Mouse (Mus musculus) heart, postnatal 36 days (tissue): ENCODE data around the gene Egfem1. TPM values are rescaled to one million over a fixed set of nuclear protein-coding genes. Genes with fewer than 3 reads are reported as not detected.

Experiments used
- DNase-seq, 2 experiments: peaks; one replicate each; pipeline ENCODE4 v3.0.0; 2021 to 2022
- intact Hi-C: fragments of 180-260 bp; cut with DNase I; formaldehyde crosslinking; loops from one replicate; pipeline ENCODE4 v1.15.1; 2025
- total RNA-seq, 2 experiments: library from RNA; stranded (reverse); gene quantifications; 2 replicates each; pipeline ENCODE4 v1.2.3; 2021

The Egfem1 gene
- total RNA-seq, 2 experiments from 2014 or later = not detected

GRCm38 (mm10) chr3:29291633-29292032, 209.8 kb downstream of the Egfem1 start:
- no peak for DNase-seq
- intact Hi-C loops = no loop called here

GRCm38 (mm10) chr3:29292251-29292650, 210.4 kb downstream of the Egfem1 start:
- no peak for DNase-seq
- intact Hi-C loops = no loop called here

- intact Hi-C loops = no loop called here
Measured at GRCm38 (mm10) chr3:29293230-29293629, 211.4 kb downstream of the Egfem1 start.

GRCm38 (mm10) chr3:29342223-29342791, 260.5 kb downstream of the Egfem1 start:
- intact Hi-C loops = no loop called here
- DNase-seq = no peak

More at GRCm38 (mm10) chr3:29293230-29293629, 211.4 kb downstream of the Egfem1 start:
- no peak for DNase-seq

GRCm38 (mm10) chr3:29345805-29346204, 264.0 kb downstream of the Egfem1 start:
- intact Hi-C loops = no loop called here

GRCm38 (mm10) chr3:29366907-29367306, 285.1 kb downstream of the Egfem1 start:
- intact Hi-C loops = no loop called here
- DNase-seq = no peak

More at GRCm38 (mm10) chr3:29345805-29346204, 264.0 kb downstream of the Egfem1 start:
- no peak for DNase-seq

GRCm38 (mm10) chr3:29370519-29370918, 288.7 kb downstream of the Egfem1 start:
- no peak for DNase-seq
- intact Hi-C loops = loop anchor here (5.0 kb wide), 1 partner anchor 357 kb away; no protein-coding TSS in a partner anchor

GRCm38 (mm10) chr3:29381255-29381654, 299.4 kb downstream of the Egfem1 start:
- DNase-seq = no peak
- intact Hi-C loops = no loop called here

- no peak for DNase-seq
- intact Hi-C loops = no loop called here
Measured at GRCm38 (mm10) chr3:29399064-29399463, 317.2 kb downstream of the Egfem1 start.

GRCm38 (mm10) chr3:29421634-29422033, 339.8 kb downstream of the Egfem1 start:
- intact Hi-C loops = no loop called here
- DNase-seq = no peak

GRCm38 (mm10) chr3:29432109-29433091, 350.6 kb downstream of the Egfem1 start:
- DNase-seq = no peak
- intact Hi-C loops = no loop called here

GRCm38 (mm10) chr3:29443024-29443423, 361.2 kb downstream of the Egfem1 start:
- intact Hi-C loops = no loop called here
- DNase-seq = no peak

GRCm38 (mm10) chr3:29444661-29445060, 362.8 kb downstream of the Egfem1 start:
- intact Hi-C loops = no loop called here
- peak; percentile 10 to 24 for DNase-seq

- no peak for DNase-seq
- intact Hi-C loops = no loop called here
Measured at GRCm38 (mm10) chr3:29446081-29446480, 364.3 kb downstream of the Egfem1 start.

- intact Hi-C loops = no loop called here
Measured at GRCm38 (mm10) chr3:29448829-29449406, 367.1 kb downstream of the Egfem1 start.

GRCm38 (mm10) chr3:29498211-29498610, 416.4 kb downstream of the Egfem1 start:
- intact Hi-C loops = no loop called here
- no peak for DNase-seq

More at GRCm38 (mm10) chr3:29448829-29449406, 367.1 kb downstream of the Egfem1 start:
- DNase-seq = no peak

GRCm38 (mm10) chr3:29499188-29499587, 417.4 kb downstream of the Egfem1 start:
- no peak for DNase-seq
- intact Hi-C loops = no loop called here

GRCm38 (mm10) chr3:29525298-29525962, 443.6 kb downstream of the Egfem1 start:
- no peak for DNase-seq

GRCm38 (mm10) chr3:29525963-29526301, 444.1 kb downstream of the Egfem1 start:
- intact Hi-C loops = no loop called here
- no peak for DNase-seq

More at GRCm38 (mm10) chr3:29525298-29525962, 443.6 kb downstream of the Egfem1 start:
- intact Hi-C loops = no loop called here

- no peak for DNase-seq
- intact Hi-C loops = no loop called here
Measured at GRCm38 (mm10) chr3:29539211-29539610, 457.4 kb downstream of the Egfem1 start.

GRCm38 (mm10) chr3:29539902-29540301, 458.1 kb downstream of the Egfem1 start:
- intact Hi-C loops = no loop called here
- DNase-seq = no peak
